Mouse (Mus musculus) adrenal gland, postnatal 10 days (tissue): Measurements from ENCODE around the gene Gm20906. TPM values are rescaled to one million over a fixed set of nuclear protein-coding genes. Genes with fewer than 3 reads are reported as not detected.
"Not testable (repeated sequence)": the region's sequence is repeated elsewhere in the genome, so short reads cannot be mapped to it uniquely, and the experiment has no call there.

Source experiments
- DNase-seq: peaks from one replicate; pipeline ENCODE4 v3.0.0; 2021; ENCODE audit warnings: mixed read lengths
- long read RNA-seq, 2 experiments: library from polyadenylated mRNA; stranded (forward); transcript quantifications; one replicate each; pipeline ENCODE4 v2.0.0; 2021
- total RNA-seq, 2 experiments: library from RNA; stranded (reverse); gene quantifications; 2 replicates each; pipeline ENCODE4 v1.2.3; 2021

The Gm20906 gene
- total RNA-seq, result not detected
- long read RNA-seq, experiment 1, result 0 reads
- long read RNA-seq, experiment 2, result 0 reads

DNA sequence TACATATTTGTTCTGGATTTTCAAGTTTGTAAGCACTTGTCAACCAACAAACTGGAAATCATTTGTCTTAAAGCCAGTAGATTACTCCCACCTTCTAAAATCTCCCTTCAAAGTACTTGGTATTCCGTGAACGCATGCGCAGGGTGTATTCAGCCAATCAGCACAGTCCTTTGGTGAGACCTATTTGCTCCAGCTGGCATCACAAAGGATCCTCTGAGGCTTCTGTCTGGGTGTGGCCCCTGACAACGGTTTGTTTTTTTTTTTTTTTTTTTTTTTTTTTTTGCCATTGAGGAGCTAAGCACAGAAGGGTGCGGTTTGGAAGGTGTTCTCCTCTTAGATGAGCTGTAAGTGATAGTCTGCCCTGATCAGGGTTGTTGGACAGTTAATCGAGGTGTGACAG lies at the start of gene Gm20906:
Gene Gm20906, plus strand, starts transcription at position 301 of the 400 bp plus-strand sequence.
- DNase-seq, result not testable (repeated sequence)
